Mouse (Mus musculus): ENCODE measurements around the gene Nr1d1. TPM values are rescaled to one million over a fixed set of nuclear protein-coding genes. Genes with fewer than 3 reads are reported as not detected.

Nr1d1 gene
- total and polyA plus RNA-seq, 3 experiments = 0.17 to 1.4 (median 0.25) TPM

DNA sequence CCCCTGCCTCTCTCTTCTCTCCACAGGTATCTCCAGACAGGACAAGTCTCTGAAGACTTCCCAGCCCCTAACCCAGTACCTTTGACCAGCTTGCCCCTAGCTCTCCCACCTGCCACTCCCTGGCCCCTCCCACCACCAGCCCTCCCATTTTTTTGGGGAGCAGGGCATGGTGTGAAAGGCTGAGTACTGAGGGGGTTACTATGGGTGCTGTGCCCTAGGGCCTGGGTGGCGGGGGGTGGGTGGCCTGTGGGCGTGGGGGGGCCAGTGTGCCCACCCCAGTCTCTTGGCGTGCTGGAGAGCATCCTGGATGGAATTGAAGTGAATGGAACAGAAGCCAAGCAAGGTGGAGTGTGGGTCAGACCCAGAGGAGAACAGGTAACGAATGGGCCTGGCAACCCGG, 21.9 kb downstream of the Nr1d1 start:
- Histone ChIP-seq H3K9ac (ENCODE audit: insufficient read depth, low read depth) (no peak overlapping the region), H3K27ac (ENCODE audit: insufficient read depth, low read depth) (no peak overlapping the region), H3K9me3 (replicated peaks; ENCODE audit: low read length) (no peaks in the 10 kb centered on the region), H3K36me3 (replicated peaks in 1 of 2; ENCODE audit: control insufficient read depth in 1 of 2, insufficient read depth in 1 of 2, low read length in 1 of 2) (no peaks in the 10 kb centered on the region), H3K4me3 (replicated peaks in 1 of 3; ENCODE audit: low read depth in 2 of 3, low read length in 2 of 3, poor library complexity in 1 of 3) (no peak overlapping the region), H3K27me3 (replicated peaks) (peaks cover 2% of the 10 kb centered on the region), H3K4me2 (ENCODE audit: insufficient read depth, low read depth, poor library complexity, severe bottlenecking) (no peak overlapping the region), H3K4me1 (ENCODE audit: control insufficient read depth in 1 of 2, insufficient read depth in 2 of 2) (peaks cover 31 to 58% of the 10 kb centered on the region in 2 experiments), H3K79me2 (replicated peaks; ENCODE audit: control insufficient read depth, extremely low read depth, insufficient read depth, poor library complexity, severe bottlenecking) (no peaks in the 10 kb centered on the region)
- TF ChIP-seq ETS1 (conservative IDR thresholded peaks at IDR 0.05; ENCODE audit: low read depth, low read length) = no peak
- TF ChIP-seq EP300 (IDR thresholded peaks at IDR 0.05; ENCODE audit: low read length) = no peak
- TF ChIP-seq USF2 (conservative IDR thresholded peaks at IDR 0.05; ENCODE audit: low read depth, low read length) = no peak
- TF ChIP-seq UBTF (IDR thresholded peaks at IDR 0.05; ENCODE audit: low read depth, low read length) = no peak
- no peak for TF ChIP-seq POLR2AphosphoS2 (IDR thresholded peaks at IDR 0.05; ENCODE audit: low read depth, low read length)
- TF ChIP-seq MEF2A (IDR thresholded peaks at IDR 0.05; ENCODE audit: borderline replicate concordance, low read depth, low read length) = no peak
- TF ChIP-seq MAX (IDR thresholded peaks at IDR 0.05; ENCODE audit: low read length) = no peak
- no peak for TF ChIP-seq SIN3A (IDR thresholded peaks at IDR 0.05; ENCODE audit: low read length)
- TF ChIP-seq ZMIZ1 (IDR thresholded peaks at IDR 0.05; ENCODE audit: low read depth, low read length) = no peak
- no peak for TF ChIP-seq POLR2A (IDR thresholded peaks at IDR 0.05; ENCODE audit: low read depth, low read length)
- no peak for TF ChIP-seq BHLHE40 (IDR thresholded peaks at IDR 0.05; ENCODE audit: low read depth, low read length)
- no peak for TF ChIP-seq CHD2 (IDR thresholded peaks at IDR 0.05; ENCODE audit: low read length)
- no peak for TF ChIP-seq GABPA (IDR thresholded peaks at IDR 0.05; ENCODE audit: insufficient replicate concordance, low read depth, low read length)
- TF ChIP-seq TBP (conservative IDR thresholded peaks at IDR 0.05; ENCODE audit: low read depth, low read length) = no peak
- no peak for TF ChIP-seq PAX5 (IDR thresholded peaks at IDR 0.05; ENCODE audit: low read length)
- TF ChIP-seq RAD21 (IDR thresholded peaks at IDR 0.05; ENCODE audit: low read depth, low read length) = no peak
- DNase-seq (ENCODE audit: extremely low read depth) = no peak
- dilution Hi-C loops (cut with MboI; ENCODE audit: extremely low pct_ligation_motif_present, extremely low pct_unique_long_range_greater_than_20kb, low sequenced_read_pairs) (no loop called here), in situ Hi-C loops (cut with MboI; ENCODE audit: low pct_ligation_motif_present, low pct_unique_long_range_greater_than_20kb, low sequenced_read_pairs) (no loop called here)

DNA sequence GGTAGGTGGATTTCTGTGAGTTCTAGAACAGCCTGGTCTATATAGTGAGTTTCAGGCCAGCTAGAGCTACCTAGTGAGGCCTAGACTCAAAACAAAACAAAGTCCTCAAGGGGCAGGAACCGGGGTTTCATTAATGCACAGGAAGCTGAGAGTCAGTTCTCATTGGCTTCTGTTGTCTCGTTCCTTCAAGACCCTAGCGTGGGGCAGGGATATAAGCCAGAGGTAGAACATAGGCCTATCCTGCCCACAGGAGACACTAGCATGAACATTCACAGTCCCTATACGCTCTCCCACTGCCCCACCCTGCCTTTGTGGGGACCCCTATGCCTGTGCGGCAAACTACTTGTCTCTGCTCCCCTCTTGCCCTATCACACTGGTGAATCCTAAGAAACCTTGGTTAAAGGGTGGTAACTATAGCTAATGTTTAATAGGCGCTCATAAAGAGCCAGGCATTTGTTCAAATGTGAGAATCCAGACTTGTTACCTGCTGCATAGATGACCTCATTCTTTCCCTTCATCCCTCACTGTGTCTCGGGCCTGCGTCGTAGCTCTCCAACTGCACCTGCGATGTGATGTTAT, 22.5 kb downstream of the Nr1d1 start:
- no peaks in the 10 kb centered on the region for H3K79me2 ChIP-seq (replicated peaks; ENCODE audit: control insufficient read depth, extremely low read depth, insufficient read depth, poor library complexity, severe bottlenecking)
- no peak overlapping the region for H3K4me3 ChIP-seq (replicated peaks in 1 of 3; ENCODE audit: low read depth in 2 of 3, low read length in 2 of 3, poor library complexity in 1 of 3)
- peaks cover 34 to 62% of the 10 kb centered on the region in 2 experiments for H3K4me1 ChIP-seq (ENCODE audit: control insufficient read depth in 1 of 2, insufficient read depth in 2 of 2)
- DNase-seq (ENCODE audit: extremely low read depth) = no peak
- H3K27me3 ChIP-seq (replicated peaks) = peaks cover 6% of the 10 kb centered on the region
- TF ChIP-seq MYC (IDR thresholded peaks at IDR 0.05; ENCODE audit: low read depth, low read length) = no peak
- no peak for TF ChIP-seq HCFC1 (IDR thresholded peaks at IDR 0.05; ENCODE audit: low read depth, low read length)
- no peak for TF ChIP-seq E2F4 (IDR thresholded peaks at IDR 0.05; ENCODE audit: insufficient replicate concordance, low read depth, low read length)
- TF ChIP-seq SIN3A (IDR thresholded peaks at IDR 0.05; ENCODE audit: low read length) = no peak
- TF ChIP-seq PAX5 (IDR thresholded peaks at IDR 0.05; ENCODE audit: low read length) = no peak
- TF ChIP-seq JUND (conservative IDR thresholded peaks at IDR 0.05; ENCODE audit: low read depth, low read length) = peak; percentile 48; the same call in 1 of the 2 replicates
- TF ChIP-seq NRF1 (IDR thresholded peaks at IDR 0.05; ENCODE audit: low read depth, low read length) = no peak
- peak; percentile 43 for TF ChIP-seq JUN (IDR thresholded peaks at IDR 0.05; ENCODE audit: insufficient read depth, low read depth, low read length)
- no peak for TF ChIP-seq EP300 (IDR thresholded peaks at IDR 0.05; ENCODE audit: low read length)
- H3K9ac ChIP-seq (ENCODE audit: insufficient read depth, low read depth) = no peak overlapping the region
- no peak overlapping the region for H3K4me2 ChIP-seq (ENCODE audit: insufficient read depth, low read depth, poor library complexity, severe bottlenecking)
- dilution Hi-C loops (cut with MboI; ENCODE audit: extremely low pct_ligation_motif_present, extremely low pct_unique_long_range_greater_than_20kb, low sequenced_read_pairs) (no loop called here), in situ Hi-C loops (cut with MboI; ENCODE audit: low pct_ligation_motif_present, low pct_unique_long_range_greater_than_20kb, low sequenced_read_pairs) (no loop called here)
- no peaks in the 10 kb centered on the region for H3K36me3 ChIP-seq (replicated peaks in 1 of 2; ENCODE audit: control insufficient read depth in 1 of 2, insufficient read depth in 1 of 2, low read length in 1 of 2)
- no peak overlapping the region for H3K27ac ChIP-seq (ENCODE audit: insufficient read depth, low read depth)
- H3K9me3 ChIP-seq (replicated peaks; ENCODE audit: low read length) = no peaks in the 10 kb centered on the region
